Mouse (Mus musculus) heart, postnatal 0 days (tissue): ENCODE measurements around the gene Psmd9.

Experiments
- CTCF ChIP-seq: IDR thresholded peaks from 2 replicates; pipeline ENCODE4 v1.5.1; 2016; ENCODE audit warnings: antibody characterized with exemption, control low read depth, low read depth
- EP300 ChIP-seq: IDR thresholded peaks from 2 replicates; pipeline ENCODE4 v1.6.1; 2016; ENCODE audit warnings: antibody characterized with exemption, low read depth

- TF ChIP-seq EP300 (no peak), CTCF (no peak)
Measured at GRCm38 (mm10) chr5:123192606-123193150, 23.5 kb downstream of the Psmd9 start.
